Mouse (Mus musculus): ENCODE data around the gene Ube2v1. TPM values are rescaled to one million over a fixed set of nuclear protein-coding genes. Genes with fewer than 3 reads are reported as not detected.
A peak's percentile ranks its signal among the peaks of the same experiment; 100 is the strongest.
"Not testable (repeated sequence)": the region's sequence is repeated elsewhere in the genome, so short reads cannot be mapped to it uniquely, and the experiment has no call there.

Gene Ube2v1
- total RNA-seq, 2 experiments from 2014 or later, result 213 to 235 TPM

- no peak for DNase-seq (ENCODE audit: extremely low spot score in 1 of 2, low spot score in 1 of 2)
These were observed 25.0 kb upstream of the Ube2v1 start for GRCm38 (mm10) chr2:167656629-167657478.

- no peak for DNase-seq (ENCODE audit: extremely low spot score in 1 of 2, low spot score in 1 of 2)
These were observed 23.2 kb upstream of the Ube2v1 start for GRCm38 (mm10) chr2:167654911-167655600.

GRCm38 (mm10) chr2:167652694-167653093 lies 20.8 kb upstream of the Ube2v1 start:
- no peak for DNase-seq (ENCODE audit: extremely low spot score in 1 of 2, low spot score in 1 of 2)

- no peak for DNase-seq (ENCODE audit: extremely low spot score in 1 of 2, low spot score in 1 of 2)
These were observed 19.7 kb upstream of the Ube2v1 start for GRCm38 (mm10) chr2:167651622-167652021.

GRCm38 (mm10) chr2:167649290-167650032 lies 17.6 kb upstream of the Ube2v1 start:
- DNase-seq (ENCODE audit: extremely low spot score in 1 of 2, low spot score in 1 of 2), result no peak

- DNase-seq (ENCODE audit: extremely low spot score in 1 of 2, low spot score in 1 of 2), result no peak
These were observed 14.5 kb upstream of the Ube2v1 start for GRCm38 (mm10) chr2:167646411-167646810.

GRCm38 (mm10) chr2:167643356-167644052 lies 11.6 kb upstream of the Ube2v1 start:
- DNase-seq (ENCODE audit: extremely low spot score in 1 of 2, low spot score in 1 of 2), result not testable (repeated sequence)

GRCm38 (mm10) chr2:167642164-167642563 lies 10.3 kb upstream of the Ube2v1 start:
- no peak for DNase-seq (ENCODE audit: extremely low spot score in 1 of 2, low spot score in 1 of 2)

- DNase-seq (ENCODE audit: extremely low spot score in 1 of 2, low spot score in 1 of 2), result no peak
These were observed 9.4 kb upstream of the Ube2v1 start for GRCm38 (mm10) chr2:167641337-167641736.

GRCm38 (mm10) chr2:167640279-167640678 lies 8.4 kb upstream of the Ube2v1 start:
- DNase-seq (ENCODE audit: extremely low spot score in 1 of 2, low spot score in 1 of 2), result peak in 1 of 2 experiments; percentile 49

- DNase-seq (ENCODE audit: extremely low spot score in 1 of 2, low spot score in 1 of 2), result no peak
These were observed 3.1 kb upstream of the Ube2v1 start for GRCm38 (mm10) chr2:167634865-167635512.

- DNase-seq (ENCODE audit: extremely low spot score in 1 of 2, low spot score in 1 of 2), result peak; percentile 81 to 83
These were observed 2.5 kb upstream of the Ube2v1 start for GRCm38 (mm10) chr2:167634338-167634770.

- DNase-seq (ENCODE audit: extremely low spot score in 1 of 2, low spot score in 1 of 2), result no peak
These were observed 1.6 kb upstream of the Ube2v1 start for GRCm38 (mm10) chr2:167633537-167633872.

GRCm38 (mm10) chr2:167632731-167633536 lies 1.0 kb upstream of the Ube2v1 start:
- DNase-seq (ENCODE audit: extremely low spot score in 1 of 2, low spot score in 1 of 2), result no peak

- peak; percentile 28 to 52 for DNase-seq (ENCODE audit: extremely low spot score in 1 of 2, low spot score in 1 of 2)
These were observed 709 bp downstream of the Ube2v1 start for GRCm38 (mm10) chr2:167631181-167631590.

GRCm38 (mm10) chr2:167630421-167630820 lies 1.5 kb downstream of the Ube2v1 start:
- no peak for DNase-seq (ENCODE audit: extremely low spot score in 1 of 2, low spot score in 1 of 2)

- DNase-seq (ENCODE audit: extremely low spot score in 1 of 2, low spot score in 1 of 2), result no peak
These were observed 2.2 kb downstream of the Ube2v1 start for GRCm38 (mm10) chr2:167629665-167630209.

GRCm38 (mm10) chr2:167628872-167629271 lies 3.0 kb downstream of the Ube2v1 start:
- DNase-seq (ENCODE audit: extremely low spot score in 1 of 2, low spot score in 1 of 2), result no peak

- DNase-seq (ENCODE audit: extremely low spot score in 1 of 2, low spot score in 1 of 2), result no peak
These were observed 4.9 kb downstream of the Ube2v1 start for GRCm38 (mm10) chr2:167627019-167627418.
